Mouse (Mus musculus): ENCODE measurements around the gene Fgf4.
A peak's percentile ranks its signal among the peaks of the same experiment; 100 is the strongest.

Fgf4 gene

GRCm38 (mm10) chr7:144847067-144847466, at the start of gene Fgf4:
TSS of gene Fgf4 (plus strand) at chr7:144847367.
- DNase-seq (ENCODE audit: low read depth, low spot score), result no peak

GRCm38 (mm10) chr7:144798471-144798870, 48.7 kb upstream of the Fgf4 start:
- peak; percentile 58 for DNase-seq (ENCODE audit: low read depth, low spot score)

GRCm38 (mm10) chr7:144807036-144807435, 40.1 kb upstream of the Fgf4 start:
- DNase-seq (ENCODE audit: low read depth, low spot score), result no peak

GRCm38 (mm10) chr7:144807976-144808577, 39.1 kb upstream of the Fgf4 start:
- DNase-seq (ENCODE audit: low read depth, low spot score), result no peak

- peak; percentile 75 for DNase-seq (ENCODE audit: low read depth, low spot score)
Measured at GRCm38 (mm10) chr7:144811521-144811920, 35.6 kb upstream of the Fgf4 start.

GRCm38 (mm10) chr7:144821901-144822300, 25.3 kb upstream of the Fgf4 start:
- no peak for DNase-seq (ENCODE audit: low read depth, low spot score)

- DNase-seq (ENCODE audit: low read depth, low spot score), result no peak
Measured at GRCm38 (mm10) chr7:144823988-144824387, 23.2 kb upstream of the Fgf4 start.

GRCm38 (mm10) chr7:144828369-144828768, 18.8 kb upstream of the Fgf4 start:
- no peak for DNase-seq (ENCODE audit: low read depth, low spot score)

- no peak for DNase-seq (ENCODE audit: low read depth, low spot score)
Measured at GRCm38 (mm10) chr7:144837891-144838488, 9.2 kb upstream of the Fgf4 start, which contains the start of gene Fgf3. TSS of gene Fgf3 (plus strand) at chr7:144838083.

- peak; percentile 58 for DNase-seq (ENCODE audit: low read depth, low spot score)
Measured at GRCm38 (mm10) chr7:144838522-144839503, 8.4 kb upstream of the Fgf4 start.

GRCm38 (mm10) chr7:144846158-144846557, 1.0 kb upstream of the Fgf4 start:
- DNase-seq (ENCODE audit: low read depth, low spot score), result no peak

GRCm38 (mm10) chr7:144851321-144851720, 4.2 kb downstream of the Fgf4 start:
- DNase-seq (ENCODE audit: low read depth, low spot score), result no peak

- DNase-seq (ENCODE audit: low read depth, low spot score), result no peak
Measured at GRCm38 (mm10) chr7:144854966-144855365, 7.8 kb downstream of the Fgf4 start.

- no peak for DNase-seq (ENCODE audit: low read depth, low spot score)
Measured at GRCm38 (mm10) chr7:144857158-144857557, 10.0 kb downstream of the Fgf4 start.

- DNase-seq (ENCODE audit: low read depth, low spot score), result no peak
Measured at GRCm38 (mm10) chr7:144857826-144858342, 10.7 kb downstream of the Fgf4 start.

GRCm38 (mm10) chr7:144858702-144859101, 11.5 kb downstream of the Fgf4 start:
- no peak for DNase-seq (ENCODE audit: low read depth, low spot score)

GRCm38 (mm10) chr7:144861056-144861768, 14.0 kb downstream of the Fgf4 start:
- DNase-seq (ENCODE audit: low read depth, low spot score), result no peak

GRCm38 (mm10) chr7:144861769-144862070, 14.6 kb downstream of the Fgf4 start:
- DNase-seq (ENCODE audit: low read depth, low spot score), result no peak

- DNase-seq (ENCODE audit: low read depth, low spot score), result no peak
Measured at GRCm38 (mm10) chr7:144862126-144862525, 15.0 kb downstream of the Fgf4 start.

GRCm38 (mm10) chr7:144862712-144863111, 15.5 kb downstream of the Fgf4 start:
- DNase-seq (ENCODE audit: low read depth, low spot score), result no peak

- no peak for DNase-seq (ENCODE audit: low read depth, low spot score)
Measured at GRCm38 (mm10) chr7:144863196-144863595, 16.0 kb downstream of the Fgf4 start.

Measured in mesoderm, embryonic 11.5 days (tissue).